Mouse (Mus musculus): ENCODE measurements around the gene Six5.

- TF ChIP-seq CTCF (IDR thresholded peaks at IDR 0.05; ENCODE audit: borderline replicate concordance, insufficient read depth, low read depth, low read length) (no peak), POLR2A (IDR thresholded peaks at IDR 0.05; ENCODE audit: borderline replicate concordance, insufficient read depth, low read length) (no peak)
Observed at GRCm38 (mm10) chr7:19076586-19076991, 17.8 kb upstream of the Six5 start.
